ENCODE assay signal across 8 mouse cellular contexts in genomic region chr13:100939677-100940076, GRCm38 (mm10).
DNase-seq lines count a peak whose midpoint lies in the region; ATAC-seq and TF ChIP-seq lines count a peak whose summit lies in the region.
"Had no signal": no experiment of that assay in that cellular context is flagged by ENCODE, and none has a peak within 500 bp of the region (broad histone marks: within the 10 kb centered on the region; RNA-seq: fewer than 3 reads in every experiment).

No protein-coding gene starts in this region.

- H3K36me3 ChIP-seq in C2C12 (ENCODE audit: control insufficient read depth, insufficient read depth) = no peaks in the 10 kb centered on the region
- H3K36me3 ChIP-seq in forebrain, embryonic 16.5 days (ENCODE audit: control insufficient read depth, insufficient read depth) = no peaks in the 10 kb centered on the region
- no peaks in the 10 kb centered on the region for H3K36me3 ChIP-seq in kidney, embryonic 16.5 days (ENCODE audit: insufficient read depth, low read length)
- H3K36me3 ChIP-seq in liver, postnatal 0 days (replicated peaks; ENCODE audit: insufficient read depth, low read length) = no peaks in the 10 kb centered on the region
- H3K36me3 ChIP-seq: heart, embryonic 13.5 days had no signal

- H3K79me3 ChIP-seq in C2C12 (ENCODE audit: low read depth) = no peaks in the 10 kb centered on the region

- peak; percentile 50 for DNase-seq in 416B (ENCODE audit: low read depth)
- peak; percentile 22 for DNase-seq in liver, postnatal 0 days
- DNase-seq in right cerebral cortex, adult 2 months (ENCODE audit: low spot score in 2 of 2) = peak; percentile 66 to 76

- peak; percentile 20 for TF ChIP-seq CTCF in C2C12 (IDR thresholded peaks at IDR 0.05; ENCODE audit: control insufficient read depth, insufficient read depth, insufficient read length)
- peak; percentile 74 for TF ChIP-seq CTCF in liver, postnatal 0 days (IDR thresholded peaks at IDR 0.05; ENCODE audit: low read depth)

- TF ChIP-seq EP300 in liver, postnatal 0 days (IDR thresholded peaks at IDR 0.05; ENCODE audit: low read depth) = no peak

- 38% methylated on average over 4 of the region's 4 CpGs for WGBS in forebrain, embryonic 16.5 days
- 53% methylated on average over 4 of the region's 4 CpGs for WGBS in kidney, embryonic 16.5 days
- WGBS in liver, postnatal 0 days (ENCODE audit: insufficient replicate concordance) = 36% methylated on average over 4 of the region's 4 CpGs

- no peaks in the 10 kb centered on the region for H3K9me3 ChIP-seq in forebrain, embryonic 16.5 days (ENCODE audit: control insufficient read depth, low read length)
- no peaks in the 10 kb centered on the region for H3K9me3 ChIP-seq in kidney, embryonic 16.5 days (ENCODE audit: low read length)
- no peaks in the 10 kb centered on the region for H3K9me3 ChIP-seq in liver, postnatal 0 days (ENCODE audit: low read length)
- H3K9me3 ChIP-seq: heart, embryonic 13.5 days had no signal

- no peak overlapping the region for H3ac ChIP-seq in C2C12 (ENCODE audit: control insufficient read depth, insufficient read length, low read depth)

- H3K4me1 ChIP-seq in forebrain, embryonic 16.5 days (replicated peaks; ENCODE audit: control insufficient read depth, insufficient read depth, low read length) = no peaks in the 10 kb centered on the region
- H3K4me1 ChIP-seq in kidney, embryonic 16.5 days (ENCODE audit: insufficient read depth, low read length) = no peaks in the 10 kb centered on the region
- H3K4me1 ChIP-seq in liver, postnatal 0 days (ENCODE audit: insufficient read depth) = no peaks in the 10 kb centered on the region

- peak; percentile 82 for ATAC-seq in cerebellum, adult (ENCODE audit: insufficient number of reproducible peaks, low FRiP score, low TSS enrichment)
- ATAC-seq in forebrain, embryonic 16.5 days = peak; percentile 43
- ATAC-seq in kidney, embryonic 16.5 days (ENCODE audit: low FRiP score, low TSS enrichment) = peak; percentile 78
- ATAC-seq in liver, postnatal 0 days = no peak

- no peak overlapping the region for H3K4me2 ChIP-seq in forebrain, embryonic 16.5 days (ENCODE audit: low read length)
- no peak overlapping the region for H3K4me2 ChIP-seq in kidney, embryonic 16.5 days (replicated peaks; ENCODE audit: low read depth, low read length)
- no peak overlapping the region for H3K4me2 ChIP-seq in liver, postnatal 0 days (ENCODE audit: low read depth, low read length)
- H3K4me2 ChIP-seq: heart, embryonic 13.5 days had no signal

- no peak overlapping the region for H3K9ac ChIP-seq in forebrain, embryonic 16.5 days (replicated peaks; ENCODE audit: low read depth, low read length)
- no peak overlapping the region for H3K9ac ChIP-seq in kidney, embryonic 16.5 days (replicated peaks; ENCODE audit: low read length)
- no peak overlapping the region for H3K9ac ChIP-seq in liver, postnatal 0 days (replicated peaks)
- H3K9ac ChIP-seq: heart, embryonic 13.5 days had no signal

- no peaks in the 10 kb centered on the region for H3K27me3 ChIP-seq in C2C12 (ENCODE audit: control insufficient read depth, insufficient read depth, insufficient read length)
- no peaks in the 10 kb centered on the region for H3K27me3 ChIP-seq in forebrain, embryonic 16.5 days (replicated peaks; ENCODE audit: control insufficient read depth, insufficient read depth, low read length)
- H3K27me3 ChIP-seq in kidney, embryonic 16.5 days (ENCODE audit: insufficient read depth, low read length) = no peaks in the 10 kb centered on the region
- H3K27me3 ChIP-seq in liver, postnatal 0 days (ENCODE audit: insufficient read depth, low read length) = no peaks in the 10 kb centered on the region
- H3K27me3 ChIP-seq: heart, embryonic 13.5 days had no signal

- no peaks in the 10 kb centered on the region for H3K79me2 ChIP-seq in C2C12 (ENCODE audit: control insufficient read depth, insufficient read depth)

- H3K27ac ChIP-seq in forebrain, embryonic 16.5 days (ENCODE audit: low read length) = no peak overlapping the region
- H3K27ac ChIP-seq in kidney, embryonic 16.5 days (ENCODE audit: low read length) = no peak overlapping the region
- H3K27ac ChIP-seq in liver, postnatal 0 days (ENCODE audit: low read depth) = no peak overlapping the region
- H3K27ac ChIP-seq: heart, embryonic 13.5 days had no signal

- no peak overlapping the region for H3K4me3 ChIP-seq in C2C12 (ENCODE audit: insufficient read depth, poor library complexity, severe bottlenecking)
- no peak overlapping the region for H3K4me3 ChIP-seq in forebrain, embryonic 16.5 days (replicated peaks; ENCODE audit: low read length)
- no peak overlapping the region for H3K4me3 ChIP-seq in kidney, embryonic 16.5 days (ENCODE audit: low read length)
- no peak overlapping the region for H3K4me3 ChIP-seq in liver, postnatal 0 days (ENCODE audit: low read depth, low read length)
- H3K4me3 ChIP-seq: heart, embryonic 13.5 days had no signal

TF ChIP-seq in C2C12, 6 proteins besides CTCF, POLR2A, EP300 and RAD21:
- no peak for TF ChIP-seq MAX (IDR thresholded peaks at IDR 0.05)
- no peak for TF ChIP-seq MYOD1 (IDR thresholded peaks at IDR 0.05; ENCODE audit: control insufficient read depth, insufficient read length, low read depth)
TF ChIP-seq in C2C12: peak in this region for 0.
